Mouse (Mus musculus): ENCODE measurements around the gene Gm11492. TPM values are rescaled to one million over a fixed set of nuclear protein-coding genes. Genes with fewer than 3 reads are reported as not detected.

Gm11492 gene
- polyA plus RNA-seq, 1 experiment from 2014 or later: not detected

- Histone ChIP-seq H3K4me2 (peak overlapping the region; percentile 87), H3K9me3 (replicated peaks) (no peaks in the 10 kb centered on the region), H3K9ac (peak overlapping the region; percentile 18; the same call in 1 of the 2 replicates), H3K36me3 (no peaks in the 10 kb centered on the region), H3K4me3 (replicated peaks) (no peak overlapping the region), H3K27ac (0 out of 2 replicates have a peak overlapping the region, but pooled peaks have one; percentile 20), H3K27me3 (no peaks in the 10 kb centered on the region; the same call in 1 of the 2 replicates), H3K4me1 (replicated peaks) (peaks cover 24% of the 10 kb centered on the region)
- DNase-seq (no peak), ATAC-seq (ENCODE audit: low read depth) (no peak)
- 42% methylated on average over 1 of the region's 1 CpGs for WGBS (ENCODE audit: insufficient replicate concordance)
Measured at GRCm38 (mm10) chr11:87579713-87580112, 13.3 kb downstream of the Gm11492 start.

- ATAC-seq (ENCODE audit: low read depth): no peak
- peaks cover 24% of the 10 kb centered on the region for H3K4me1 ChIP-seq (replicated peaks)
- DNase-seq: no peak
Measured at GRCm38 (mm10) chr11:87580543-87581085, 14.2 kb downstream of the Gm11492 start.

GRCm38 (mm10) chr11:87581161-87581865 lies 14.9 kb downstream of the Gm11492 start:
- no peaks in the 10 kb centered on the region; the same call in 1 of the 2 replicates for H3K27me3 ChIP-seq
- WGBS (ENCODE audit: insufficient replicate concordance): 77% methylated on average over 12 of the region's 12 CpGs
- no peak overlapping the region for H3K9ac ChIP-seq
- no peak overlapping the region for H3K4me2 ChIP-seq
- DNase-seq (no peak), ATAC-seq (ENCODE audit: low read depth) (no peak)
- peaks cover 24% of the 10 kb centered on the region for H3K4me1 ChIP-seq (replicated peaks)
- H3K27ac ChIP-seq: no peak overlapping the region
- no peaks in the 10 kb centered on the region for H3K9me3 ChIP-seq (replicated peaks)
- no peak overlapping the region for H3K4me3 ChIP-seq (replicated peaks)
- H3K36me3 ChIP-seq: no peaks in the 10 kb centered on the region

More at GRCm38 (mm10) chr11:87580543-87581085, 14.2 kb downstream of the Gm11492 start:
- Histone ChIP-seq H3K4me2 (no peak overlapping the region), H3K4me3 (replicated peaks) (no peak overlapping the region), H3K36me3 (no peaks in the 10 kb centered on the region), H3K27ac (no peak overlapping the region), H3K27me3 (no peaks in the 10 kb centered on the region; the same call in 1 of the 2 replicates), H3K9me3 (replicated peaks) (no peaks in the 10 kb centered on the region), H3K9ac (no peak overlapping the region)
- WGBS (ENCODE audit: insufficient replicate concordance): 53% methylated on average over 10 of the region's 10 CpGs

GRCm38 (mm10) chr11:87581933-87582710 lies 15.7 kb downstream of the Gm11492 start:
- Histone ChIP-seq H3K4me1 (replicated peaks) (peaks cover 24% of the 10 kb centered on the region), H3K9me3 (replicated peaks) (no peaks in the 10 kb centered on the region), H3K4me3 (replicated peaks) (no peak overlapping the region), H3K36me3 (no peaks in the 10 kb centered on the region), H3K27ac (no peak overlapping the region), H3K4me2 (no peak overlapping the region), H3K27me3 (no peaks in the 10 kb centered on the region; the same call in 1 of the 2 replicates), H3K9ac (no peak overlapping the region)
- DNase-seq: no peak
- ATAC-seq (ENCODE audit: low read depth): no peak
- 70% methylated on average over 8 of the region's 8 CpGs for WGBS (ENCODE audit: insufficient replicate concordance)

GRCm38 (mm10) chr11:87583291-87584034 lies 17.0 kb downstream of the Gm11492 start:
- Histone ChIP-seq H3K9ac (no peak overlapping the region), H3K9me3 (replicated peaks) (no peaks in the 10 kb centered on the region), H3K4me3 (replicated peaks) (no peak overlapping the region), H3K4me1 (replicated peaks) (peaks cover 14% of the 10 kb centered on the region), H3K27me3 (no peaks in the 10 kb centered on the region), H3K4me2 (no peak overlapping the region), H3K36me3 (no peaks in the 10 kb centered on the region), H3K27ac (0 out of 2 replicates have a peak overlapping the region, but pooled peaks have one; percentile 13)
- DNase-seq (no peak), ATAC-seq (ENCODE audit: low read depth) (no peak)
- WGBS (ENCODE audit: insufficient replicate concordance): 63% methylated on average over 6 of the region's 6 CpGs

GRCm38 (mm10) chr11:87584711-87585505 lies 18.5 kb downstream of the Gm11492 start:
- Histone ChIP-seq H3K4me3 (replicated peaks) (no peak overlapping the region), H3K27ac (peak overlapping the region; percentile 52), H3K27me3 (no peaks in the 10 kb centered on the region), H3K4me2 (no peak overlapping the region), H3K9ac (no peak overlapping the region), H3K4me1 (replicated peaks) (peaks cover 11% of the 10 kb centered on the region), H3K9me3 (replicated peaks) (no peaks in the 10 kb centered on the region), H3K36me3 (no peaks in the 10 kb centered on the region)
- 69% methylated on average over 10 of the region's 10 CpGs for WGBS (ENCODE audit: insufficient replicate concordance)
- no peak for DNase-seq
- ATAC-seq (ENCODE audit: low read depth): no peak

- no peak for ATAC-seq (ENCODE audit: low read depth)
- 86% methylated on average over 5 of the region's 5 CpGs for WGBS (ENCODE audit: insufficient replicate concordance)
Measured at GRCm38 (mm10) chr11:87587211-87587874, 20.9 kb downstream of the Gm11492 start.

GRCm38 (mm10) chr11:87589605-87590004 lies 23.2 kb downstream of the Gm11492 start:
- WGBS (ENCODE audit: insufficient replicate concordance): 90% methylated on average over 8 of the region's 8 CpGs
- ATAC-seq (ENCODE audit: low read depth) (no peak), DNase-seq (no peak)
- H3K27ac ChIP-seq: peak overlapping the region; percentile 7; the same call in 1 of the 2 replicates
- H3K27me3 ChIP-seq: no peaks in the 10 kb centered on the region
- H3K4me1 ChIP-seq (replicated peaks): peaks cover 44% of the 10 kb centered on the region
- no peak overlapping the region for H3K4me3 ChIP-seq (replicated peaks)
- no peak overlapping the region for H3K9ac ChIP-seq
- H3K36me3 ChIP-seq: peaks cover 9% of the 10 kb centered on the region
- no peaks in the 10 kb centered on the region for H3K9me3 ChIP-seq (replicated peaks)
- peak overlapping the region; percentile 91; the same call in 1 of the 2 replicates for H3K4me2 ChIP-seq

More at GRCm38 (mm10) chr11:87587211-87587874, 20.9 kb downstream of the Gm11492 start:
- no peak overlapping the region for H3K27ac ChIP-seq
- no peak overlapping the region for H3K9ac ChIP-seq
- H3K27me3 ChIP-seq: no peaks in the 10 kb centered on the region
- H3K4me2 ChIP-seq: no peak overlapping the region
- H3K9me3 ChIP-seq (replicated peaks): no peaks in the 10 kb centered on the region
- no peaks in the 10 kb centered on the region for H3K36me3 ChIP-seq
- no peak overlapping the region for H3K4me3 ChIP-seq (replicated peaks)
- DNase-seq: no peak
- H3K4me1 ChIP-seq (replicated peaks): peaks cover 22% of the 10 kb centered on the region

GRCm38 (mm10) chr11:87590841-87591525 lies 24.5 kb downstream of the Gm11492 start:
- peak overlapping the region; percentile 93 for H3K9ac ChIP-seq
- peaks cover 58% of the 10 kb centered on the region for H3K4me1 ChIP-seq (replicated peaks)
- H3K27ac ChIP-seq: peak overlapping the region; percentile 91
- no peaks in the 10 kb centered on the region for H3K27me3 ChIP-seq
- no peaks in the 10 kb centered on the region for H3K9me3 ChIP-seq (replicated peaks)
- 2% methylated on average over 25 of the region's 25 CpGs for WGBS (ENCODE audit: insufficient replicate concordance)
- H3K4me3 ChIP-seq (replicated peaks): peak overlapping the region; percentile 79
- peak; percentile 26 for DNase-seq
- peak overlapping the region; percentile 91 for H3K4me2 ChIP-seq
- ATAC-seq (ENCODE audit: low read depth): no peak
- peaks cover 12% of the 10 kb centered on the region for H3K36me3 ChIP-seq

Data from liver, embryonic 13.5 days (tissue).